Mouse (Mus musculus): ENCODE results near the gene Erbb4. TPM values are rescaled to one million over a fixed set of nuclear protein-coding genes. Genes with fewer than 3 reads are reported as not detected.

Gene Erbb4
- total RNA-seq, 1 experiment from 2014 or later, result 0.59 TPM

DNA sequence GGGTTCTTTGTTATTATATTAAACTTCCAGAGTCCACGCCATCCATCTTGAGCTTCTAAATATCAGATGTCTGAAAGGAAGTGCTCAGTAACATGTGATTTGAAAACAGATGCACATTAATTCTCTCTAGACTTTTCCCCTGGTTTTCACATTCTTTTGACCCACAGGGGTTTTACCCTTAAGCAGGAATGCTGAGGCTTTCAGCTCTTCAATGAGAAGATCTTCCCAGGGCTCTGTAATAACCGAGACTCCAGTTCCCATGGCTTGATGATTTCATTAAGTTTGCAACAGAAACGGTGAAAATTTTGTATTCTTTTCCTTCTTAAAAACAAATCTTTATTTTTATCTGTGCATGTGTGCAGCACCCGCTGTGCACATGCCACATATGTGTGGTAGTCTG lies 1051.4 kb downstream of the Erbb4 start:
- DNase-seq, result no peak

DNA sequence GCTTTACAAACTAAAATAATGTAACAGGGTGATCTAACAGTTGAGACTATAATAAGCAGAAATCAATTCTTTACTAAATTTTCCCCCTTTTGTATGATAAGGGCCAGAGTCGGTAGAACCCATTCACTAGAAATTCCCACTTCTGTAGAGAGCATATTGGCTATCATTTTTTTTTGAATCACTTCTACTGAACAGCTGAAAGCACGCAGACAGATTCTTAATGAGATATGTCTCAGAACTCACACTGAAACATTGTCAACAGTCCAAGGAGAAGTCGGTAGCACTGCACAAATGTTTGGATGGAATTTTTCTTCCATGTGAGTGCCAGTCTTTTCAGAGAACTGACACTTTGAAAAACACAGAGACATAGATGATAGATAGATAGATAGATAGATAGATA lies 1053.1 kb downstream of the Erbb4 start:
- DNase-seq, result no peak

DNA sequence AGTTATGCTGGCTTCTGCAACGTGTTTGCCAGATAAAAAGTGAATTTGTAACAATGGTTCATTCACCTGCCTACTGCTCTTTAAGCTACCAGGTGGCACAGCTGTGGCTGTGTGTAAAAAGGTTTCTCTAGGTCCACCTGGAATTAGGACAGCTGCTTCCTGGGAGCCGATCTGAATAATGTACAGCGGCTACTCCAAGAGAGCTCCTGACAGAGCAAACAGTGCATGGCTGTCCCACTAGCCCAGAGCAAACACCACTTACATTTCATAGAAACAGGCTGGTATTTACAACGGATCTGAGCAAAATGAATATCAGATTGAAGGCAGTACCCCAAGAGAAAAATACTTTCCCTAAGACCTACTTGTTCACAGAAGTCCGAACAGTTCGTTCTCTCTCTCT lies 1058.0 kb downstream of the Erbb4 start:
- no peak for DNase-seq

DNA sequence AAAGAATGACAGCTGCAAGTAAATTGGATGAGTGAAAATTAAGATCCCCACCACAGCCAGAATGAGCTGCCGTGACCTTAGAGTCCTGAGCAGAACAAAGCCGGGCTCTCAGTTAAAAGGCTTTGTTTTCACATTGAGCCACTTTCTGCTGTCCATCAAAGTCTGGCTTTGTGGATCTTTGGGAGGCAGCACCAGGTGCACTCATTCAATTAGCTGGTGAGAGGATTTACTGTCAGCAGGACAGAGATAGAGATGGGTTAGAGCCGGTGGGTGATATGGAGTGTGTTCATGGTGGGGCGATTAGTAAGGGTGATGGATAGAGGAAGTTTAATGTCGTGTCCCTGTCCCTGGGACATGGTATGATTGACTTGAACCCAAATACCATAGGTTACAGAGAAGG lies 1060.7 kb downstream of the Erbb4 start:
- no peak for DNase-seq

DNA sequence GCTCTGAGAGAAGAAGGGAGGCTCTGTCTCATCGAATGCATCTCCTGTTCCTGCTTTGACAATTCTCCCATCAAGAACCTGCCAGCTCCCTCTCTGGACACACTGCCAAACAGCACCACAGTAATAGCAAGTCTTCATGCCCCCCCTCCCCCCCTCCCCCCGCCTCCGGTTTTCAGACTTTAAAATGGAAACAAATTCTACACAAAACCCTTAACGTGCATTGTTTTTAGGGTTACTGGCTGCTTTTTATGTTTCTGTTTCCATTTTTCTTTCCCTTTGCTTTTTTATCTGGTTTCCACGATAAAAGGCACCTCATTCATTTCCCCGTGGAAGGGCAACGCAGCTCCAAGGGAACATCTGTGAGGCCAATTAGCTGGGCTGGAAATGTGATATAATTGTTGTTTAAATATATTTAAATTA lies 1061.3 kb downstream of the Erbb4 start:
- peak; percentile 5 for DNase-seq

DNA sequence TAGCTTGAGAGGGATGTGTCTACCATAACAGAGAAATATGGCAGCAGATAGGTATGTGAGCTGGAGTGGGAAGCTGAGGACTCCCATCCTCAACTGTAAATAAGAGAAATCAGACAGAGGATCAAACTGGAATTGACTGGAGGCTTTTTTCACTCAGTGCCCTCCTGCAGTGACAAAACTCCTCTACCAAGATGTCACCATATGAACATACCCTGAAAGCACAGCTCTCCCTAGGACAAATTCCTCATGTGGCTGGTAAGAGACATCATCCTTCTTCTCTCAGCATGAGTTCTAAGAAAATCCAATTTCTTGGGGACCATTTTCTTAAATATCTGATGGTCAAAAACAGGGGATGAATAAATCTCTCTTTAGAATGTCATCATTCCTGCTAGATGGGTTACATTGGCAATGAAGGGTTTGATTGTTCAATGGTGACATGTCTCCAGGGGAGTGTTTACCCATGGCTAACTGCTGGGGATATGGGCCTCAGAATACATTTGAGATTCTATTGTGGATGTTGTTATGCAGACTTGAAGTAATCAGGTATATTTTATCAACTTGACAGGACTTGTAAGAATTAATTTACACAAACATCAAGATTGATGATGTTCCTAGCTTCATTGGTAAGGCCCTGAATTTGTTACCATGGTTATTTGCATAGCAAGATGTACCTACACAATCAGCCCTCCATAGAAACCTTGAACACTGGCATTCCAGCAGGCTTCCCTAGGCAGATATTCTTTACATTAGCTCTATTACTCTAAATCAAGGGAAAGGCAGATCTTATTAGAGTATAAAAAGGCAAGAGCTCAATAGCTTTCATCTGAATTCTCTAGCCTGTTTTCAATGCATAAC lies 1083.5 kb downstream of the Erbb4 start:
- no peak for DNase-seq

DNA sequence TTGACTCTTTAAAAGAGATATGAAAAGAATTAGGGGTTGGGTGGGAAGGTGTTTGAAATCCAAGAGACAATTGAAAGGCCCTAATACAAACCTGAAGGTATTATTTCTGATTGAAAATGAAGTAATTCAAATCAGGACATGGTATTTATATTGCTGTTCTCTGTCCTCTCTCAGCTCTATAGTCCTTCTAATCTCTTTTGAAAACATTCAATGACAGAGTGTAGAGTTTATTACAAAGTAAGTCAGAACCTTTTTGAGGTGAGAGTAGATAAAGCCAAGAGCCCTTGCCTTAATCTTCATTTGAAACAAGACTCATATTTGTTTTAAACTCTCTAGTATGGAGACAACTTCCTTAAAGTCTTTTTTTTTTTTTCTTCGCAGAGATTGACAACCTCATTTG lies 1087.8 kb downstream of the Erbb4 start:
- DNase-seq, result no peak

DNA sequence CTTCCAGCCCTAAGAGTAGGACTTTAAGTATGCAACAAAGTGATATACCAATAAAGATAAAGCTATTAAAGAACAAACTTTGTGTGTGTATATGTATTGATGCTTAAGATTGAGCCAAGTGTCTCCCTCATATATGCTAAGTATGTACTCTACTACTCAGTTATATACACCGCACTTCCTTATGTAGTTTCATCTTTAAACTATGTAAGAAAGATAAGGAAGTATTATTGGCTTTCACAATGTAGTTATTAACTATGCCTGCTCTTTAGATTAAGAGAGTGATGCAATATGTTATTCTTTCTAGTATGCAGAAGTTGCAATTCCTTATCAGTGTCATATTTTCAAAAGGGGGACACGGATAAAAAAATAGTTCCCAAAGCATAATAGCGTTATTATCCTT lies 1088.2 kb downstream of the Erbb4 start:
- DNase-seq, result no peak

All from adrenal gland, postnatal 14 days (tissue).